Mouse (Mus musculus) spleen, adult 2 months (tissue): ENCODE results near the gene Sympk.

ENCODE experiments used
- CTCF ChIP-seq: fragments of 200-500 bp; IDR thresholded peaks from 2 replicates; pipeline ENCODE4 v1.5.1; 2011; ENCODE audit warnings: mild to moderate bottlenecking, inconsistent platforms; ENCODE audit not compliant: insufficient read depth, insufficient read length, insufficient replicate concordance; ENCODE audit errors: extremely low read depth
- POLR2A ChIP-seq: fragments of 200-500 bp; IDR thresholded peaks from 2 replicates; pipeline ENCODE4 v1.6.1; 2011; ENCODE audit warnings: low read depth, low read length, inconsistent platforms

DNA sequence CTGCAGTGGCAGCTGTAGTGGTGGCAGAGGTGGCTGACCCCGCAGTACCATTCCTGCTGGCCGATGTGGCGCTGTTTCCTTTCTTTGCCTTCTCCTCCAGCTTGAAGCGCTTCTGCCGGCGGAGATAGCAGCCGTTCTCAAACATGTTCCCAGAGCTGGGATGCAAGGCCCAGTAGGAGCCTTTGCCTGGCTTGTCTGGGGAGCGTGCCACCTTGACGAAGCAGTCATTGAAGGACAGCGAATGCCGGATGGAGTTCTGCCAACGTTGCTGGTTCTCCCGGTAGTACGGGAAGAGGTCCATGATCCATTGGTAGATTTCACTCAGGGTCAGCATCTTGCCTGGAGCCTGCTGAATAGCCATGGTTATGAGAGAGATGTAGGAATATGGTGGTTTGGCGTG lies 9.7 kb upstream of the Sympk start:
- no peak for TF ChIP-seq CTCF
- no peak for TF ChIP-seq POLR2A
